Mouse (Mus musculus): ENCODE measurements around the gene Tac4. TPM values are rescaled to one million over a fixed set of nuclear protein-coding genes. Genes with fewer than 3 reads are reported as not detected.
A peak's percentile ranks its signal among the peaks of the same experiment; 100 is the strongest.

Tac4 gene
- polyA plus RNA-seq, 1 experiment from 2014 or later = not detected

DNA sequence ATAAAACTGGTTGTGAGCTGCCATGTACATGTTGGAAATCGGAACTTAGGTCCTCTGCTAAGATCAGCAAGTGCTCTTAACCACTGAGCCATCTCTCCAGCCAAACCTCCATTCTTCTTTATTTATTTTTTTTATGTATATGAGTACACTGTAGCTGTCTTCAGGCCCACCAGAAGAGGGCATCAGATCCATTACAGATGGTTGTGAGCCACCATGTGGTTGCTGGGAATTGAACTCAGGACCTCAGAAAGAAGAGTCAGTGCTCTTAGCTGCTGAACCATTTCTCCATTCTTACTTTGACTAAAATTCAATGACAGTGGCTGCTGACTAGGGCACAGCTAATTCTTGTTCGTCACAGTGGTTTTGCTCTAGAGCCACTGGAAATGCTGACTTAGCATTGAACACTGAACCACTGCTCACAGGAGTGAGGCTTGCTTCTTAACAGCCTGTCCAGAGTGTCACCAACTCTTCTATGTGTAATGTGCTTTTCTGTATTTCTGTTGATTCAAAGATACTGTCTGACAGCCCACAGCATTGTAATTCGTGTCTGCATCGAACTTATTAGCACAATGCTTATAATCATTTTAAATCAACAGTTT lies 17.8 kb downstream of the Tac4 start:
- 98% methylated on average over 4 of the region's 4 CpGs for WGBS (ENCODE audit: missing documents)
- peaks cover 85% of the 10 kb centered on the region for H3K36me3 ChIP-seq (ENCODE audit: inconsistent target)
- no peak overlapping the region for H3K27ac ChIP-seq
- H3K4me3 ChIP-seq (ENCODE audit: inconsistent target) = no peak overlapping the region
- H3K79me2 ChIP-seq (ENCODE audit: inconsistent target) = no peaks in the 10 kb centered on the region

DNA sequence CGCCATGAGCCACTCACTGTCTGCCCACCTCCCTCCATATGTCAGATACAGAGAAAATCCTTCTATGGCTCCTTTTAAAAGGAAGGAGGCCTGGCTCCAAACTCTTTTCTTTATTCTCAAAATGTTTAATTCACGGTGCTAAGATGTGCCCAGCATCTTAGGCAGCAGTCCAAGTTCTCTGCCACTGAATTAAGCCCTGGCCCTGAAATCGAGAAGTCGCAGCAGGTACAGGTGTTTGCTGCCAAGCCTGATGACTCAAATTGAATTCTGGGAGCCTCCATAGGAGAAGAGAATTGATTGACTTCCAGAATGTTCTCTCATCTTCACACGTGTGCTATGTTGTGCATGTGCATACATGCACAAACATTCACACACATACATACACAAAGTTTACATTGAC lies 21.0 kb downstream of the Tac4 start:
- no peak overlapping the region for H3K27ac ChIP-seq

DNA sequence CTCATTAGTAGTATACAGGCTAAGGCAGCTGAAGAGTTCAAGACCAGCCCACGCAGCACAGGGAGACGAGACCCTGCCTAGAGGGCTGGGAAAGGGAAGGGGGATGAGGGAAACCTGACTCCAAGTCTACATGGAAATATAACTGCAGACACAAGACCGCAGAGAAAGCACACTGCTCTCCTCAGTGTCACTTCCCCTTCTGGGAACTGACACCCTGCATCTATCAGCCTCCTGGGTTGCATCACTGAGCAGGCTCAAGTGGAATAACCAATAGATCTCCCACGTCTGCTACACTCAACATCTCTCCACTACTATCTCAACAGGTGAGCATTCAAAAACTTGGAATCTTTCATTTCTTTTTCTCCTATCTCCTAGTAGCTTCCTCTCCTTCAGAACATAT lies 30.7 kb downstream of the Tac4 start:
- Histone ChIP-seq H3K79me2 (ENCODE audit: inconsistent target) (peaks cover 40% of the 10 kb centered on the region), H3K4me3 (ENCODE audit: inconsistent target) (no peak overlapping the region), H3K36me3 (ENCODE audit: inconsistent target) (peaks cover 36% of the 10 kb centered on the region), H3K27ac (peak overlapping the region; percentile 76)
- WGBS (ENCODE audit: missing documents) = 3% methylated on average over 4 of the region's 4 CpGs

More for the DNA sequence above, 21.0 kb downstream of the Tac4 start:
- H3K36me3 ChIP-seq (ENCODE audit: inconsistent target) = peaks cover 89% of the 10 kb centered on the region
- no peaks in the 10 kb centered on the region for H3K79me2 ChIP-seq (ENCODE audit: inconsistent target)
- WGBS (ENCODE audit: missing documents) = 96% methylated on average over 5 of the region's 5 CpGs
- H3K4me3 ChIP-seq (ENCODE audit: inconsistent target) = no peak overlapping the region

DNA sequence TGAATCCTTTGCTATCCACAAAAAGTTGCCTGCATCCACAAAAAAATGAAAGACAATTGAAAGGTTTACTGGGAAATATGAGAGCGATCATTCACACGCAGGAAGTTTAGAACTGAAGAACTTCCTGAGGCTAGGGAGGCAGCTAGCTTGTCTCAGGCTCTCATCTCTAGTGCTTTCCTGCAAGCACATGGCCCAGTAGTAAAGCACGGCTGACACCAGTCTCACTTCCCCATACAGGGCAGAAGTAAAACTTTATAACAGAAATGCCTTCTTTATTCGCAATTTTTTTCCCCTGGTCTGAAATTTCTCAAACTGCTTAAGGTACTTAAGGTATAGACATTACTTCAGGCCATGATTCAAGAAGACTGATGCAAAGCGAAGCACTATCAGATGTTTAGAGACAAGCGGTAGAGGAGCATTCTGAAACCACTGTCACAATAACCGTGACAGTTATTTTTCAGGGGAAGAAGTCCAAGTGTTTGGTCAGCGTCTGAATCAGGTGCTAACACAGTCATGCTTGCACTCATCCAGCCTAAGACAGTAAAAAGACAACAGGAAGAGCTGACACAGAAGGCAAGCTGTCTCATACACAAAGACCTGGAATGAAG lies 31.8 kb downstream of the Tac4 start:
- H3K4me3 ChIP-seq (ENCODE audit: inconsistent target) = no peak overlapping the region
- peaks cover 29% of the 10 kb centered on the region for H3K36me3 ChIP-seq (ENCODE audit: inconsistent target)
- peaks cover 51% of the 10 kb centered on the region for H3K79me2 ChIP-seq (ENCODE audit: inconsistent target)
- H3K27ac ChIP-seq = peak overlapping the region; percentile 76
- WGBS (ENCODE audit: missing documents) = 0% methylated on average over 8 of the region's 8 CpGs

DNA sequence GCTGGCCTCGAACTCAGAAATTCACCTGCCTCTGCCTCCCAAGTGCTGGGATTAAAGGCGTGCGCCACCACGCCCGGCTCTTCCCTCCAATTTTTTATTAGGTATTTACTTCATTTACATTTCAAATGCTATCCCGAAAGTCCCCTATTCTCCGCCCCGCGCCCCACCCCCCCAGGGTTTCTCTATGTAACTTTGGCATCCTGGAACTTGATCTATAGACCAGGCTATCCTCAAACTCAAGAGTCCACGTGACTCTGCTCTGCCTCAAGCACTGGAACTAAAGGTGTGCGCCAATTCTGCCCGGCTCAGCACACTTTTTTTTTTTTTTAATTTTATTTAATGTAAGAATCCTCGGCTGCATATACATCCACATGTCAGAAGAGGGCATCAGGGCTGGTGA lies 34.4 kb downstream of the Tac4 start:
- WGBS (ENCODE audit: missing documents) = 91% methylated on average over 8 of the region's 13 CpGs
- peaks cover 53% of the 10 kb centered on the region for H3K79me2 ChIP-seq (ENCODE audit: inconsistent target)
- no peak overlapping the region for H3K27ac ChIP-seq
- peaks cover 23% of the 10 kb centered on the region for H3K36me3 ChIP-seq (ENCODE audit: inconsistent target)
- H3K4me3 ChIP-seq (ENCODE audit: inconsistent target) = no peak overlapping the region

DNA sequence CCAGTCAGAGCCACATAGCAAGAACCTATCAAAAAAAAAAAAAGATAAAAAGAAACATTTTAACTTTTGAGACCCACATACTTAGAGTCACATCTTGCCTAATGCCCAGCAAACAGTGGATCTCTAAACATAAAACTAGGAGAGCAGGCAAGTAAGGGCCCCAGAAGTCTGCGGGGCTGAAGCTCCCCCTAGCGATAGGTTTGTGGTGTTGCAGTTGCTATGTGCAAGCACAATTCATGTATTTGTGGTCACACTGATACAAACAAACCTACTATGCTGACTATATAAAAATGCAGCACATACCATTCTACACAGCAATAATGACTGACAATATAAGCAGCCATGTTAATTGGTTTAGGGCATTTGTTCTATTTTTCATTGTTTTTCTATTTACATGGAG lies 36.8 kb downstream of the Tac4 start:
- Histone ChIP-seq H3K36me3 (ENCODE audit: inconsistent target) (peaks cover 45% of the 10 kb centered on the region), H3K79me2 (ENCODE audit: inconsistent target) (peaks cover 68% of the 10 kb centered on the region), H3K4me3 (ENCODE audit: inconsistent target) (no peak overlapping the region), H3K27ac (no peak overlapping the region)
- WGBS (ENCODE audit: missing documents) = 0% methylated on average over 2 of the region's 2 CpGs

DNA sequence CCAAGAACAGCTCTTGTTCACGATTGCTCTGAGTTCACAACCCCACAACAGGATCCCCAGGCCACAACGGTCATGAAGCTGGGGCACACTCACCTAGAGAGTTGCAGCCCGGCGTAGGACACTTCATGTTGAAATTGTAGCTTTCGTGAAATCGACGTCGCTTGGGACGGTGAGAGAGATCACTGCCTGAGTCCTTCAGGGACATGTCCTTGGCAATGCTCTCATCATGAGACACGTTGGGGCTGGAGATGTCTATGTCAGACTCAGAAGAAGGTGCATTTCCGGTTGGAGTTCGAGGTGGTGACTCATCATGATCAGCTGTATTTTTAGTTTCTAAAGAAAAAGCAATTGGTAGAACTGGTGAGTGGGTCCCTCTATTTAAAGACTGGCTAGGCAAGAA lies 38.6 kb downstream of the Tac4 start:
- peaks cover 62% of the 10 kb centered on the region for H3K36me3 ChIP-seq (ENCODE audit: inconsistent target)
- H3K4me3 ChIP-seq (ENCODE audit: inconsistent target) = no peak overlapping the region
- 80% methylated on average over 12 of the region's 12 CpGs for WGBS (ENCODE audit: missing documents)
- no peak overlapping the region for H3K27ac ChIP-seq
- H3K79me2 ChIP-seq (ENCODE audit: inconsistent target) = peaks cover 80% of the 10 kb centered on the region

DNA sequence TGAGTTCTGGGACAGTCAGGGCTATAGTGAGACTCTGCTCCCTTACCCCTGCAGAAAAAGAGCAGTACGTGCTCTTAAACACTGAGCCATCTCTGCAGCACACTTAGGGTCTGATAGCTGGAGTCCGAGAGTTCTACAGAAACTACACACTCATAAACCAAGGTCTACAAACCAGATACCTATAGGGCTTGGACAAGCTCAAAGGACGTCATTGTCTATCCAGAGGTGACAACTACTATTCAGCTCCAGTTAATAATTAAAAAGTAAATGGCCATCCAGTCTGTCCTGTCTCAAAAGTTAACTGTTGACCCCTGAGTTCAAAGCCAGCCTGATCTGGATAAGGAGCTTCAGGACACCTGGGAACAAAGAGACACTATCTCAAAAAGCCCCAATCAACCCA lies 40.4 kb downstream of the Tac4 start:
- peaks cover 87% of the 10 kb centered on the region for H3K79me2 ChIP-seq (ENCODE audit: inconsistent target)
- H3K4me3 ChIP-seq (ENCODE audit: inconsistent target) = no peak overlapping the region
- H3K36me3 ChIP-seq (ENCODE audit: inconsistent target) = peaks cover 77% of the 10 kb centered on the region
- H3K27ac ChIP-seq = no peak overlapping the region
- 90% methylated on average over 3 of the region's 3 CpGs for WGBS (ENCODE audit: missing documents)

DNA sequence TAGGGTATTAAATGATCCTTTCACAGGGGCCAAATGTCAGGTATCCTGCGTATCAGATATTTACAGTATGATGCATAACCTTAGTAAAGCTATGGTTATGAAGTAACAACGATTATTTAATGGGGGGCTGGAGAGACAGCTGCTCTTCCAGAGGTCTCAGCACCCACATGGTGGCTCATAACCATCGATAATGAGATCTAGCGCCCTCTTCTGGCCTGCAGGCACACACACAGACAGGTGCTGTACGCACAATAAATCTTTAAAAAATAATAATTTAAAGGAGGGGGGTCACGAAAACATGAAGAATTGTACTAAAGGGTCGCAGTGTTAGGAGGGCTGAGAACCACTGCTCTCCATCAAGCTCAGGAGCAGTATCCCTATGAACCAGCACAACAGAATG lies 44.3 kb downstream of the Tac4 start:
- Histone ChIP-seq H3K79me2 (ENCODE audit: inconsistent target) (peaks cover 89% of the 10 kb centered on the region), H3K4me3 (ENCODE audit: inconsistent target) (no peak overlapping the region), H3K27ac (no peak overlapping the region), H3K36me3 (ENCODE audit: inconsistent target) (peaks cover 56% of the 10 kb centered on the region)
- WGBS (ENCODE audit: missing documents) = 94% methylated on average over 7 of the region's 7 CpGs

DNA sequence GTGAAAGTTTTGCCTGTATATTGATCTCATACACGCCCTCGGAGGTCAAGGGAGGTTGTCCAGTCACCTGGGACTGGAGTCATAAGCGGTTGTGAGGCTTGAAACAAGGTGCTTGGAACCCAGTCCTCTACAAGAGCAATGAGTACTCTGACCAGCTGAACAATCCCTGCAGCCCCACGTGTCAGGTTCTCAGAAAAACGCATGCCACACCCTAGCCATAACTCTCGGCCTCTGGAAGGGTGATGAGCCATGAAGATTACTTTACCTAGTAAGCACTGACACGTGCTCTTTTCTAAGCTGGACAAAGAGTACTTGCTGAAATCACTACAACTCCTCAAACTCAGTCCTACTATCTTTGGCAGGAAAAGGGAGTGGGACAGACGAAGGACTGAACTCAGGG lies 46.2 kb downstream of the Tac4 start:
- H3K27ac ChIP-seq = no peak overlapping the region
- peaks cover 74% of the 10 kb centered on the region for H3K79me2 ChIP-seq (ENCODE audit: inconsistent target)
- H3K36me3 ChIP-seq (ENCODE audit: inconsistent target) = peaks cover 38% of the 10 kb centered on the region
- 92% methylated on average over 8 of the region's 8 CpGs for WGBS (ENCODE audit: missing documents)
- no peak overlapping the region for H3K4me3 ChIP-seq (ENCODE audit: inconsistent target)

DNA sequence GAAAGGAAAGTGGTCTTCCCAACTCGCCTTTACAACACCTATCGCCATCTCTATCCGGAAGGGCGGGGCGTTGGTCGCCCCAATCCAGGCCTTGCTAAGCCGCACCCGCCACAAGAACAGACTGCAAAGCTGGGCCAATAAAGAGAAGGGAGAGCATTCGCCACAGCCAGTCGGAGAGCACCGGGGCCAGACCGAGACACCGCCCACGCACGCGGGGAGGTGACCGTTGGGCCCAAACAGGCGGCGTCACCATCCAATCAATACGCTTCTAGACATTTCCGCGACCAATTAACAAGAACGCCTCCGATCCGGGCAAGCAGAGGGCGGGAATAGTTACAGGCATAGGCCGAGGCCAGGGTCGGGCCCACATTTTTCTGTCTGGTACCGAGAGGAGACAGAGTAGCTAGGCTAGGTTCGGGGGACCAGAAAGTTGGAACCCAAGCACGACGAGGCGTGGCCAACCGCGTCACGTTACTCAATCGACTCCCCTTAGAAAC lies 48.2 kb downstream of the Tac4 start:
- H3K27ac ChIP-seq = peak overlapping the region; percentile 86
- 0% methylated on average over 33 of the region's 37 CpGs for WGBS (ENCODE audit: missing documents)
- H3K36me3 ChIP-seq (ENCODE audit: inconsistent target) = peaks cover 18% of the 10 kb centered on the region
- H3K4me3 ChIP-seq (ENCODE audit: inconsistent target) = peak overlapping the region; percentile 92
- H3K79me2 ChIP-seq (ENCODE audit: inconsistent target) = peaks cover 54% of the 10 kb centered on the region

DNA sequence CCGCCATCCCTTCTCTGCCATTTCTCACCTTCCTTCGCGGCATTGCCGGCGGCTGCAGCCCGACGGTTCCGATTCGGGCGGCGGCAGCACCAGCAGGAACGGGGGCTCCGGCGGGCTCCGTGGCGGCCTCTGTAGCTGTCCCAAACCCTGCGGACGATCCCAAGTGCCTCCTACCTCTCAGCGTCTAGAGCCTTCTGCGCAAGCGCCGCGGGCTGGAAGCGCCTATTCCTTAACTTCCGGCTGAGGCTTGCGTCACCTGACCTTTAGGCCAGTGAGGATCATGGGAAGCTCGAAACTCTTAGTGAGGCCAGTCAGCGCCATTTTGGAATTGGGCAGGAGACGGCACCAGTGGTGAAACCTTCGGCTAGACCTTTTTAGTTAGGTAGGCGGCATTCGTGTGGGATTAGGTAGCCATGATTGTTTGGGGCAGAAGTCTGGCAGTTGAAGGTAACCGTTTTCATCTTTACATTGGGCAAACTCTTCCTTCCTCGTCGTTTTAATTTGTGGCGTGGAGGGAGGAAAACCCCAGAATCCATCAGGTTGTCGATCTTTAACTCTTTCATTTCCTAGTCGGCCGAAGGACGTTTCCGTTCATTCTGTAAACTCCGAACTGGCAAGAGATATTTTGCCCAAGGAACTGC lies 48.8 kb downstream of the Tac4 start, which contains the start of gene Kat7:
TSS of gene Kat7 (minus strand) at position 240 of the 641 bp plus-strand sequence.
- Histone ChIP-seq H3K27ac (peak within 1 kb of the TSS; percentile 86), H3K4me3 (ENCODE audit: inconsistent target) (peak within 1 kb of the TSS; percentile 92), H3K36me3 (ENCODE audit: inconsistent target) (peaks cover 13% of the 10 kb centered on the region), H3K79me2 (ENCODE audit: inconsistent target) (peaks cover 48% of the 10 kb centered on the region)
- under 1% methylated on average over 42 of the region's 42 CpGs for WGBS (ENCODE audit: missing documents)

DNA sequence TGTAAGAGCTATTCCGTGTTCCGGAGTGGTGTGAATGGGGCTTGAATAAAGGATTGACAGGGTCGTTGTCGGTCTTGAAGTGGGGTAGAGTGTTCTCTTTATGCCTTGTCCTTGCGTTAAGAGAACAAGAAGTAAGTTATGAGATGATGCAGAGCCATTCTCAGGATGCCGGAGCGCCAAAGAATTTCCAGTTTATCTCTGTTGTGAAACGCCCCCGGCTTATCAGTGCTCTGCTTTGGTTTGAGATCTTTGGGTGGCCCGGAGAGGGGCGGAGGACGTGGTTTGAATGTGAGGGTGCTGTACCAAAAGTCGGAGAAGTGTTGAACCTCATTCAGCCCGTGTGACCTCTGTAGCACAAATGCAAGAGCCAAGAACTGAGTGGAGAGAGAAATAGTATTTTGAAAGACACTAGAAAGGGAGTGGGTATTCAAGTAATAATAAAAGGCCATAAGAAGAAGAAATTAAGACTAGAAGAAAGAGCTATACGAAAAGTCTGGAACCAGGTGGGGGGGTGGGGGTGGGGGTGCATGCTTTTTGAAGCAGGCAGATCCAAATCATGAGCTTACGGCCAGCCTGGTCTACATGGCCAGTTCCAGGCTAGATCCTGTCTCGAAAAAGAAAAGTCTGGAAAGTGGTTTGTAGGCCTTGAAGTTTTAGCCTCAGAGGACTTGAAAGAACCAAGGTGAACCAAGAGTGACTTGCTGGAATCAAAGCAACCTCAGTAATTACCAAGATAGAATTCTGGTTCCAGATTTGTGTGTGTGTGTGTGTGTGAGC lies 49.5 kb downstream of the Tac4 start:
- peaks cover 41% of the 10 kb centered on the region for H3K79me2 ChIP-seq (ENCODE audit: inconsistent target)
- H3K36me3 ChIP-seq (ENCODE audit: inconsistent target) = peaks cover 6% of the 10 kb centered on the region
- WGBS (ENCODE audit: missing documents) = 5% methylated on average over 17 of the region's 17 CpGs
- H3K4me3 ChIP-seq (ENCODE audit: inconsistent target) = peak overlapping the region; percentile 92
- peak overlapping the region; percentile 72 for H3K27ac ChIP-seq

DNA sequence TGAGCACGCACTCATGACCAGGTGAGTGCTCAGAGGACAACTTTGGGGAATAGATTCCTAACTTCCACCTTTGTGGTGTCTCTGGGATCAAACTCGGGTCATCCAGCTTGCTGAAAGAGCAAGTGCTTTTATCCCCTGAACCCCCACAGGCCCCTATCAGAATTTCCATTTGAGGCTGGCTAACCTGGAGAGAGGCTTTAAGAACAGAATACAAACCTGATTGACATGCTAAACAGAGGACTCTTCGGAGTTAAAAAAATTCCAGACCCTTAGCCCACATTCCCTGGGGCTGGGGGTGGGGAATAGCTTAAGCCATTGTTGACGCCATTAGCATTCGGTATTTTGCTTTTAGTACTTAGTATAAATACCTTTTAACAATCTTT lies 50.1 kb downstream of the Tac4 start:
- no peak overlapping the region for H3K27ac ChIP-seq
- peak overlapping the region; percentile 92; the same call in 1 of the 2 replicates for H3K4me3 ChIP-seq (ENCODE audit: inconsistent target)
- 78% methylated on average over 3 of the region's 5 CpGs for WGBS (ENCODE audit: missing documents)
- H3K79me2 ChIP-seq (ENCODE audit: inconsistent target) = peaks cover 35% of the 10 kb centered on the region
- no peaks in the 10 kb centered on the region; the same call in 1 of the 2 replicates for H3K36me3 ChIP-seq (ENCODE audit: inconsistent target)

Data from macrophage (primary cell).